Mouse (Mus musculus) hematopoietic stem cell, adult 5-6 weeks (primary cell): ENCODE measurements at regions not wholly inside any gene's neighbourhood (a gene's known extent, or its start where the extent isn't known, plus 50 kb on each side); places are given as distances from the start of the nearest gene placed in this dataset.

Experiments used
- ATAC-seq, 2 experiments: fragments of 125-278 bp in 1 of 2; replicated peaks in 1 of 2; 2 replicates each; pipeline ENCODE4 v1.8.0; 2016 to 2017; ENCODE audit warnings: inconsistent platforms in 2 of 2, mild to moderate bottlenecking in 2 of 2, moderate number of reproducible peaks in 2 of 2, low read depth in 1 of 2, moderate TSS enrichment in 1 of 2; ENCODE audit not compliant: low FRiP score in 2 of 2, poor library complexity in 2 of 2, severe bottlenecking in 2 of 2, insufficient read depth in 1 of 2, low TSS enrichment in 1 of 2

GRCm38 (mm10) chr16:75334228-75334627 lies 251.6 kb downstream of the Lipi start:
- peak; percentile 53 to 56; a peak in 3 of 4 replicates for ATAC-seq

GRCm38 (mm10) chr16:75333750-75334149 lies 252.1 kb downstream of the Lipi start:
- ATAC-seq = no peak; a peak in 1 of 4 replicates

- ATAC-seq = no peak
Observed at GRCm38 (mm10) chr16:75332853-75333252, 253.0 kb downstream of the Lipi start.

GRCm38 (mm10) chr16:75325296-75325695 lies 260.6 kb downstream of the Lipi start:
- ATAC-seq = peak in 1 of 2 experiments; percentile 49; a peak in 1 of 4 replicates

- no peak for ATAC-seq
Observed at GRCm38 (mm10) chr16:75304743-75305142, 281.1 kb downstream of the Lipi start.

- ATAC-seq = no peak
Observed at GRCm38 (mm10) chr16:75297416-75297815, 288.4 kb downstream of the Lipi start.

GRCm38 (mm10) chr16:75292736-75293428 lies 293.0 kb downstream of the Lipi start:
- peak in 1 of 2 experiments; percentile 39; a peak in 2 of 4 replicates for ATAC-seq

- peak; percentile 66 to 67; a peak in 3 of 4 replicates for ATAC-seq
Observed at GRCm38 (mm10) chr16:75291194-75291593, 294.7 kb downstream of the Lipi start.

- ATAC-seq = no peak
Observed at GRCm38 (mm10) chr16:75287150-75287549, 298.7 kb downstream of the Lipi start.

- no peak for ATAC-seq
Observed at GRCm38 (mm10) chr16:75285811-75286210, 300.1 kb downstream of the Lipi start.

GRCm38 (mm10) chr16:75263903-75264302 lies 322.0 kb downstream of the Lipi start:
- no peak for ATAC-seq

- ATAC-seq = no peak
Observed at GRCm38 (mm10) chr16:75254981-75255380, 330.9 kb downstream of the Lipi start.

- no peak for ATAC-seq
Observed at GRCm38 (mm10) chr16:75249170-75249569, 336.7 kb downstream of the Lipi start.

GRCm38 (mm10) chr16:75240383-75240782 lies 345.5 kb downstream of the Lipi start:
- ATAC-seq = no peak

GRCm38 (mm10) chr16:75232133-75232532 lies 353.7 kb downstream of the Lipi start:
- ATAC-seq = no peak

GRCm38 (mm10) chr16:75193404-75193803 lies 392.5 kb downstream of the Lipi start:
- peak in 1 of 2 experiments; percentile 76; a peak in 3 of 4 replicates for ATAC-seq

GRCm38 (mm10) chr16:75190316-75190715 lies 395.5 kb downstream of the Lipi start:
- ATAC-seq = no peak

- no peak for ATAC-seq
Observed at GRCm38 (mm10) chr16:75166040-75166439, 419.8 kb downstream of the Lipi start.
